Mouse (Mus musculus): ENCODE measurements at regions not wholly inside any gene's neighbourhood (a gene's known extent, or its start where the extent isn't known, plus 50 kb on each side); places are given as distances from the start of the nearest gene placed in this dataset.

GRCm38 (mm10) chr9:78971731-78972130 is 356.4 kb downstream of the Cd109 start:
- no peaks in the 10 kb centered on the region for H3K4me1 ChIP-seq (replicated peaks; ENCODE audit: control insufficient read depth, insufficient read depth, low read length)
- 67% methylated on average over 3 of the region's 3 CpGs for WGBS

GRCm38 (mm10) chr9:78983734-78984133 is 368.4 kb downstream of the Cd109 start:
- no peak for ATAC-seq (ENCODE audit: low read depth)
- H3K4me3 ChIP-seq (ENCODE audit: low read length): no peak overlapping the region
- no peaks in the 10 kb centered on the region for H3K27me3 ChIP-seq (ENCODE audit: control insufficient read depth, insufficient read depth, low read depth, low read length)
- H3K4me2 ChIP-seq (ENCODE audit: low read depth, low read length): no peak overlapping the region
- no peaks in the 10 kb centered on the region for H3K36me3 ChIP-seq (ENCODE audit: control insufficient read depth, insufficient read depth, low read length)
- H3K9me3 ChIP-seq (ENCODE audit: control insufficient read depth, low read length): no peaks in the 10 kb centered on the region
- H3K4me1 ChIP-seq (replicated peaks; ENCODE audit: control insufficient read depth, insufficient read depth, low read length): no peaks in the 10 kb centered on the region
- WGBS: 75% methylated on average over 2 of the region's 2 CpGs
- no peak overlapping the region for H3K9ac ChIP-seq (ENCODE audit: low read length)
- H3K27ac ChIP-seq (ENCODE audit: low read length): no peak overlapping the region

More at GRCm38 (mm10) chr9:78971731-78972130, 356.4 kb downstream of the Cd109 start:
- no peaks in the 10 kb centered on the region for H3K36me3 ChIP-seq (ENCODE audit: control insufficient read depth, insufficient read depth, low read length)
- no peak overlapping the region for H3K4me2 ChIP-seq (ENCODE audit: low read depth, low read length)
- no peak for ATAC-seq (ENCODE audit: low read depth)
- no peaks in the 10 kb centered on the region for H3K9me3 ChIP-seq (ENCODE audit: control insufficient read depth, low read length)
- H3K9ac ChIP-seq (ENCODE audit: low read length): no peak overlapping the region
- H3K27me3 ChIP-seq (ENCODE audit: control insufficient read depth, insufficient read depth, low read depth, low read length): no peaks in the 10 kb centered on the region
- no peak overlapping the region for H3K4me3 ChIP-seq (ENCODE audit: low read length)
- no peak overlapping the region for H3K27ac ChIP-seq (ENCODE audit: low read length)

GRCm38 (mm10) chr9:78985184-78985864 is 370.0 kb downstream of the Cd109 start:
- no peaks in the 10 kb centered on the region for H3K9me3 ChIP-seq (ENCODE audit: control insufficient read depth, low read length)

GRCm38 (mm10) chr9:78991310-78991709 is 376.0 kb downstream of the Cd109 start:
- H3K4me2 ChIP-seq (ENCODE audit: low read depth, low read length): no peak overlapping the region
- H3K9ac ChIP-seq (ENCODE audit: low read length): no peak overlapping the region
- no peaks in the 10 kb centered on the region for H3K9me3 ChIP-seq (ENCODE audit: control insufficient read depth, low read length)
- no peaks in the 10 kb centered on the region for H3K27me3 ChIP-seq (ENCODE audit: control insufficient read depth, insufficient read depth, low read depth, low read length)
- no peak overlapping the region for H3K27ac ChIP-seq (ENCODE audit: low read length)
- H3K4me1 ChIP-seq (replicated peaks; ENCODE audit: control insufficient read depth, insufficient read depth, low read length): no peaks in the 10 kb centered on the region
- WGBS: 26% methylated on average over 4 of the region's 4 CpGs
- no peaks in the 10 kb centered on the region for H3K36me3 ChIP-seq (ENCODE audit: control insufficient read depth, insufficient read depth, low read length)
- ATAC-seq (ENCODE audit: low read depth): peak; percentile 36; the same call in 1 of the 2 replicates
- no peak overlapping the region for H3K4me3 ChIP-seq (ENCODE audit: low read length)

More at GRCm38 (mm10) chr9:78985184-78985864, 370.0 kb downstream of the Cd109 start:
- no peaks in the 10 kb centered on the region for H3K36me3 ChIP-seq (ENCODE audit: control insufficient read depth, insufficient read depth, low read length)
- no peak overlapping the region for H3K4me3 ChIP-seq (ENCODE audit: low read length)
- H3K4me2 ChIP-seq (ENCODE audit: low read depth, low read length): no peak overlapping the region
- 52% methylated on average over 5 of the region's 5 CpGs for WGBS
- ATAC-seq (ENCODE audit: low read depth): no peak
- no peak overlapping the region for H3K9ac ChIP-seq (ENCODE audit: low read length)
- H3K4me1 ChIP-seq (replicated peaks; ENCODE audit: control insufficient read depth, insufficient read depth, low read length): no peaks in the 10 kb centered on the region
- no peaks in the 10 kb centered on the region for H3K27me3 ChIP-seq (ENCODE audit: control insufficient read depth, insufficient read depth, low read depth, low read length)
- H3K27ac ChIP-seq (ENCODE audit: low read length): no peak overlapping the region

GRCm38 (mm10) chr9:79001081-79001480 is 385.7 kb downstream of the Cd109 start:
- ATAC-seq (ENCODE audit: low read depth): no peak
- H3K27ac ChIP-seq (ENCODE audit: low read length): no peak overlapping the region
- no peaks in the 10 kb centered on the region for H3K4me1 ChIP-seq (replicated peaks; ENCODE audit: control insufficient read depth, insufficient read depth, low read length)
- no peak overlapping the region for H3K4me2 ChIP-seq (ENCODE audit: low read depth, low read length)
- no peaks in the 10 kb centered on the region for H3K27me3 ChIP-seq (ENCODE audit: control insufficient read depth, insufficient read depth, low read depth, low read length)
- H3K36me3 ChIP-seq (ENCODE audit: control insufficient read depth, insufficient read depth, low read length): no peaks in the 10 kb centered on the region
- no peaks in the 10 kb centered on the region for H3K9me3 ChIP-seq (ENCODE audit: control insufficient read depth, low read length)
- H3K4me3 ChIP-seq (ENCODE audit: low read length): no peak overlapping the region
- no peak overlapping the region for H3K9ac ChIP-seq (ENCODE audit: low read length)

- Histone ChIP-seq H3K9me3 (ENCODE audit: control insufficient read depth, low read length) (no peaks in the 10 kb centered on the region), H3K27me3 (ENCODE audit: control insufficient read depth, insufficient read depth, low read depth, low read length) (no peaks in the 10 kb centered on the region), H3K4me1 (replicated peaks; ENCODE audit: control insufficient read depth, insufficient read depth, low read length) (no peaks in the 10 kb centered on the region), H3K4me3 (ENCODE audit: low read length) (no peak overlapping the region), H3K9ac (ENCODE audit: low read length) (no peak overlapping the region), H3K4me2 (ENCODE audit: low read depth, low read length) (no peak overlapping the region), H3K36me3 (ENCODE audit: control insufficient read depth, insufficient read depth, low read length) (no peaks in the 10 kb centered on the region), H3K27ac (ENCODE audit: low read length) (peak overlapping the region; percentile 41; the same call in 1 of the 2 replicates)
- WGBS: 36% methylated on average over 1 of the region's 1 CpGs
- ATAC-seq (ENCODE audit: low read depth): peak; percentile 93
Measured at GRCm38 (mm10) chr9:79001930-79002329, 386.6 kb downstream of the Cd109 start.

- Histone ChIP-seq H3K9me3 (ENCODE audit: control insufficient read depth, low read length) (no peaks in the 10 kb centered on the region), H3K4me2 (ENCODE audit: low read depth, low read length) (no peak overlapping the region), H3K9ac (ENCODE audit: low read length) (no peak overlapping the region), H3K4me1 (replicated peaks; ENCODE audit: control insufficient read depth, insufficient read depth, low read length) (no peaks in the 10 kb centered on the region), H3K27me3 (ENCODE audit: control insufficient read depth, insufficient read depth, low read depth, low read length) (no peaks in the 10 kb centered on the region), H3K27ac (ENCODE audit: low read length) (no peak overlapping the region), H3K36me3 (ENCODE audit: control insufficient read depth, insufficient read depth, low read length) (no peaks in the 10 kb centered on the region), H3K4me3 (ENCODE audit: low read length) (no peak overlapping the region)
- ATAC-seq (ENCODE audit: low read depth): peak; percentile 68
- whole genome bisulfite sequencing: 34% methylated on average over 3 of the region's 3 CpGs
Measured at GRCm38 (mm10) chr9:79004296-79004980, 389.1 kb downstream of the Cd109 start.

GRCm38 (mm10) chr9:79022291-79022690 is 406.9 kb downstream of the Cd109 start:
- no peak overlapping the region for H3K9ac ChIP-seq (ENCODE audit: low read length)
- no peak overlapping the region for H3K4me3 ChIP-seq (ENCODE audit: low read length)
- no peaks in the 10 kb centered on the region for H3K36me3 ChIP-seq (ENCODE audit: control insufficient read depth, insufficient read depth, low read length)
- no peak overlapping the region for H3K27ac ChIP-seq (ENCODE audit: low read length)
- no peaks in the 10 kb centered on the region for H3K4me1 ChIP-seq (replicated peaks; ENCODE audit: control insufficient read depth, insufficient read depth, low read length)
- WGBS: 88% methylated on average over 2 of the region's 2 CpGs
- H3K27me3 ChIP-seq (ENCODE audit: control insufficient read depth, insufficient read depth, low read depth, low read length): no peaks in the 10 kb centered on the region
- no peaks in the 10 kb centered on the region for H3K9me3 ChIP-seq (ENCODE audit: control insufficient read depth, low read length)
- no peak for ATAC-seq (ENCODE audit: low read depth)
- no peak overlapping the region for H3K4me2 ChIP-seq (ENCODE audit: low read depth, low read length)

GRCm38 (mm10) chr9:79028234-79028633 is 412.9 kb downstream of the Cd109 start:
- Histone ChIP-seq H3K4me2 (ENCODE audit: low read depth, low read length) (no peak overlapping the region), H3K9me3 (ENCODE audit: control insufficient read depth, low read length) (no peaks in the 10 kb centered on the region), H3K27me3 (ENCODE audit: control insufficient read depth, insufficient read depth, low read depth, low read length) (no peaks in the 10 kb centered on the region), H3K4me1 (replicated peaks; ENCODE audit: control insufficient read depth, insufficient read depth, low read length) (no peaks in the 10 kb centered on the region), H3K9ac (ENCODE audit: low read length) (no peak overlapping the region), H3K36me3 (ENCODE audit: control insufficient read depth, insufficient read depth, low read length) (no peaks in the 10 kb centered on the region), H3K4me3 (ENCODE audit: low read length) (no peak overlapping the region), H3K27ac (ENCODE audit: low read length) (no peak overlapping the region)
- 79% methylated on average over 6 of the region's 6 CpGs for WGBS
- ATAC-seq (ENCODE audit: low read depth): no peak
